Mouse (Mus musculus): ENCODE data around the gene Grrp1. TPM values are rescaled to one million over a fixed set of nuclear protein-coding genes. Genes with fewer than 3 reads are reported as not detected.

Grrp1 gene
- polyA plus RNA-seq, 1 experiment from 2014 or later = not detected

- Histone ChIP-seq H3K4me3 (ENCODE audit: inconsistent target) (no peak overlapping the region), H3K79me2 (ENCODE audit: inconsistent target) (no peaks in the 10 kb centered on the region), H3K36me3 (ENCODE audit: inconsistent target) (no peaks in the 10 kb centered on the region), H3K27ac (no peak overlapping the region)
- 81% methylated on average over 4 of the region's 4 CpGs for WGBS (ENCODE audit: missing documents)
These were observed 1.9 kb upstream of the Grrp1 start for GRCm38 (mm10) chr4:134255854-134256253.

GRCm38 (mm10) chr4:134254835-134255234, 929 bp upstream of the Grrp1 start:
- Histone ChIP-seq H3K36me3 (ENCODE audit: inconsistent target) (no peaks in the 10 kb centered on the region), H3K79me2 (ENCODE audit: inconsistent target) (no peaks in the 10 kb centered on the region), H3K4me3 (ENCODE audit: inconsistent target) (no peak overlapping the region), H3K27ac (no peak overlapping the region)
- 70% methylated on average over 3 of the region's 3 CpGs for WGBS (ENCODE audit: missing documents)

- 36% methylated on average over 15 of the region's 15 CpGs for WGBS (ENCODE audit: missing documents)
- Histone ChIP-seq H3K79me2 (ENCODE audit: inconsistent target) (no peaks in the 10 kb centered on the region), H3K4me3 (ENCODE audit: inconsistent target) (no peak overlapping the region), H3K27ac (no peak overlapping the region), H3K36me3 (ENCODE audit: inconsistent target) (no peaks in the 10 kb centered on the region)
These were observed 790 bp downstream of the Grrp1 start for GRCm38 (mm10) chr4:134252911-134253721.

- Histone ChIP-seq H3K27ac (no peak overlapping the region), H3K4me3 (ENCODE audit: inconsistent target) (no peak overlapping the region), H3K79me2 (ENCODE audit: inconsistent target) (no peaks in the 10 kb centered on the region), H3K36me3 (ENCODE audit: inconsistent target) (no peaks in the 10 kb centered on the region)
- WGBS (ENCODE audit: missing documents) = 32% methylated on average over 22 of the region's 22 CpGs
These were observed 1.6 kb downstream of the Grrp1 start for GRCm38 (mm10) chr4:134252131-134252910.

- Histone ChIP-seq H3K79me2 (ENCODE audit: inconsistent target) (no peaks in the 10 kb centered on the region), H3K4me3 (ENCODE audit: inconsistent target) (no peak overlapping the region), H3K36me3 (ENCODE audit: inconsistent target) (no peaks in the 10 kb centered on the region), H3K27ac (no peak overlapping the region)
- WGBS (ENCODE audit: missing documents) = 11% methylated on average over 89 of the region's 91 CpGs
These were observed 2.4 kb downstream of the Grrp1 start for GRCm38 (mm10) chr4:134251241-134252130.

GRCm38 (mm10) chr4:134250930-134251240, 3.0 kb downstream of the Grrp1 start:
- Histone ChIP-seq H3K27ac (no peak overlapping the region), H3K4me3 (ENCODE audit: inconsistent target) (no peak overlapping the region), H3K79me2 (ENCODE audit: inconsistent target) (no peaks in the 10 kb centered on the region), H3K36me3 (ENCODE audit: inconsistent target) (no peaks in the 10 kb centered on the region)
- 35% methylated on average over 10 of the region's 10 CpGs for WGBS (ENCODE audit: missing documents)

GRCm38 (mm10) chr4:134250116-134250929, 3.6 kb downstream of the Grrp1 start:
- Histone ChIP-seq H3K36me3 (ENCODE audit: inconsistent target) (no peaks in the 10 kb centered on the region), H3K4me3 (ENCODE audit: inconsistent target) (no peak overlapping the region), H3K79me2 (ENCODE audit: inconsistent target) (no peaks in the 10 kb centered on the region), H3K27ac (no peak overlapping the region)
- WGBS (ENCODE audit: missing documents) = 75% methylated on average over 27 of the region's 27 CpGs

- no peaks in the 10 kb centered on the region for H3K79me2 ChIP-seq (ENCODE audit: inconsistent target)
- H3K36me3 ChIP-seq (ENCODE audit: inconsistent target) = no peaks in the 10 kb centered on the region
- no peak overlapping the region for H3K4me3 ChIP-seq (ENCODE audit: inconsistent target)
- WGBS (ENCODE audit: missing documents) = 10% methylated on average over 30 of the region's 30 CpGs
- H3K27ac ChIP-seq = no peak overlapping the region
These were observed 4.3 kb downstream of the Grrp1 start for GRCm38 (mm10) chr4:134249651-134250050.

- H3K36me3 ChIP-seq (ENCODE audit: inconsistent target) = no peaks in the 10 kb centered on the region
- no peak within 1 kb of the TSS for H3K27ac ChIP-seq
- WGBS (ENCODE audit: missing documents) = 94% methylated on average over 7 of the region's 7 CpGs
- H3K79me2 ChIP-seq (ENCODE audit: inconsistent target) = no peaks in the 10 kb centered on the region
- no peak within 1 kb of the TSS for H3K4me3 ChIP-seq (ENCODE audit: inconsistent target)
These were observed 7.1 kb downstream of the Grrp1 start, which contains the start of gene Gm30191 for GRCm38 (mm10) chr4:134246719-134247258. Gene Gm30191, plus strand, starts transcription at chr4:134246935.

- H3K27ac ChIP-seq = no peak overlapping the region
- no peaks in the 10 kb centered on the region for H3K79me2 ChIP-seq (ENCODE audit: inconsistent target)
- WGBS (ENCODE audit: missing documents) = 68% methylated on average over 4 of the region's 4 CpGs
- H3K4me3 ChIP-seq (ENCODE audit: inconsistent target) = no peak overlapping the region
- no peaks in the 10 kb centered on the region for H3K36me3 ChIP-seq (ENCODE audit: inconsistent target)
These were observed 7.7 kb downstream of the Grrp1 start for GRCm38 (mm10) chr4:134246256-134246655.

- Histone ChIP-seq H3K27ac (no peak within 1 kb of the TSS), H3K36me3 (ENCODE audit: inconsistent target) (no peaks in the 10 kb centered on the region), H3K79me2 (ENCODE audit: inconsistent target) (no peaks in the 10 kb centered on the region), H3K4me3 (ENCODE audit: inconsistent target) (peak within 1 kb of the TSS; percentile 59)
- WGBS (ENCODE audit: missing documents) = 1% methylated on average over 57 of the region's 60 CpGs
These were observed 8.6 kb downstream of the Grrp1 start, which contains the start of gene Zfp593 for GRCm38 (mm10) chr4:134245148-134245843. Gene Zfp593, minus strand, starts transcription at chr4:134245592.

- no peak within 1 kb of the TSS for H3K27ac ChIP-seq
- H3K36me3 ChIP-seq (ENCODE audit: inconsistent target) = no peaks in the 10 kb centered on the region
- no peaks in the 10 kb centered on the region for H3K79me2 ChIP-seq (ENCODE audit: inconsistent target)
- H3K4me3 ChIP-seq (ENCODE audit: inconsistent target) = no peak within 1 kb of the TSS
- WGBS (ENCODE audit: missing documents) = 99% methylated on average over 17 of the region's 17 CpGs
These were observed 10.2 kb downstream of the Grrp1 start, which contains the start of gene E130218I03Rik for GRCm38 (mm10) chr4:134243516-134244250. Gene E130218I03Rik, plus strand, starts transcription at chr4:134243662.

Data from macrophage (primary cell).